Mouse (Mus musculus): Measurements from ENCODE around the gene Pygo1. TPM values are rescaled to one million over a fixed set of nuclear protein-coding genes. Genes with fewer than 3 reads are reported as not detected.

Pygo1 gene
- polyA plus RNA-seq, 1 experiment from 2014 or later = 0.90 TPM

- Histone ChIP-seq H3K36me3 (ENCODE audit: control insufficient read depth, insufficient read depth) (no peaks in the 10 kb centered on the region), H3K27ac (ENCODE audit: low read depth, low read length) (no peak overlapping the region), H3K4me2 (replicated peaks; ENCODE audit: low read depth) (no peak overlapping the region), H3K4me3 (ENCODE audit: low read depth, low read length) (no peak overlapping the region), H3K9ac (ENCODE audit: low read depth, low read length) (no peak overlapping the region), H3K9me3 (ENCODE audit: control insufficient read depth) (no peaks in the 10 kb centered on the region), H3K4me1 (replicated peaks; ENCODE audit: control insufficient read depth, insufficient read depth, low read length) (no peaks in the 10 kb centered on the region), H3K27me3 (replicated peaks; ENCODE audit: control insufficient read depth, insufficient read depth, low read length) (no peaks in the 10 kb centered on the region)
- WGBS = 76% methylated on average over 15 of the region's 15 CpGs
- no peak for TF ChIP-seq CTCF (IDR thresholded peaks at IDR 0.05; ENCODE audit: low read depth)
- ATAC-seq = no peak
Observed at GRCm38 (mm10) chr9:72961959-72962358, 36.5 kb downstream of the Pygo1 start.

GRCm38 (mm10) chr9:72968349-72969061, 43.1 kb downstream of the Pygo1 start:
- 28% methylated on average over 11 of the region's 11 CpGs for WGBS
- ATAC-seq = peak; percentile 41; the same call in 1 of the 2 replicates
- TF ChIP-seq CTCF (IDR thresholded peaks at IDR 0.05; ENCODE audit: low read depth) = peak; percentile 77
- H3K27ac ChIP-seq (ENCODE audit: low read depth, low read length) = no peak overlapping the region
- H3K4me1 ChIP-seq (replicated peaks; ENCODE audit: control insufficient read depth, insufficient read depth, low read length) = no peaks in the 10 kb centered on the region
- H3K9me3 ChIP-seq (ENCODE audit: control insufficient read depth) = no peaks in the 10 kb centered on the region
- no peaks in the 10 kb centered on the region for H3K36me3 ChIP-seq (ENCODE audit: control insufficient read depth, insufficient read depth)
- no peak overlapping the region for H3K4me3 ChIP-seq (ENCODE audit: low read depth, low read length)
- no peak overlapping the region for H3K9ac ChIP-seq (ENCODE audit: low read depth, low read length)
- no peaks in the 10 kb centered on the region for H3K27me3 ChIP-seq (replicated peaks; ENCODE audit: control insufficient read depth, insufficient read depth, low read length)
- peak overlapping the region; percentile 27; the same call in 1 of the 2 replicates for H3K4me2 ChIP-seq (replicated peaks; ENCODE audit: low read depth)

GRCm38 (mm10) chr9:72969874-72970273, 44.4 kb downstream of the Pygo1 start:
- H3K9ac ChIP-seq (ENCODE audit: low read depth, low read length) = no peak overlapping the region
- 68% methylated on average over 7 of the region's 7 CpGs for WGBS
- no peaks in the 10 kb centered on the region for H3K36me3 ChIP-seq (ENCODE audit: control insufficient read depth, insufficient read depth)
- H3K4me2 ChIP-seq (replicated peaks; ENCODE audit: low read depth) = no peak overlapping the region
- no peak for ATAC-seq
- H3K27me3 ChIP-seq (replicated peaks; ENCODE audit: control insufficient read depth, insufficient read depth, low read length) = no peaks in the 10 kb centered on the region
- no peak overlapping the region for H3K4me3 ChIP-seq (ENCODE audit: low read depth, low read length)
- H3K9me3 ChIP-seq (ENCODE audit: control insufficient read depth) = no peaks in the 10 kb centered on the region
- H3K27ac ChIP-seq (ENCODE audit: low read depth, low read length) = no peak overlapping the region
- H3K4me1 ChIP-seq (replicated peaks; ENCODE audit: control insufficient read depth, insufficient read depth, low read length) = no peaks in the 10 kb centered on the region
- peak; percentile 20; the same call in 1 of the 2 replicates for TF ChIP-seq CTCF (IDR thresholded peaks at IDR 0.05; ENCODE audit: low read depth)

- H3K9me3 ChIP-seq (ENCODE audit: control insufficient read depth) = no peaks in the 10 kb centered on the region
- H3K4me1 ChIP-seq (replicated peaks; ENCODE audit: control insufficient read depth, insufficient read depth, low read length) = no peaks in the 10 kb centered on the region
- no peak overlapping the region for H3K4me3 ChIP-seq (ENCODE audit: low read depth, low read length)
- H3K4me2 ChIP-seq (replicated peaks; ENCODE audit: low read depth) = no peak overlapping the region
- no peak for ATAC-seq
- WGBS = 86% methylated on average over 5 of the region's 5 CpGs
- H3K27ac ChIP-seq (ENCODE audit: low read depth, low read length) = no peak overlapping the region
- H3K9ac ChIP-seq (ENCODE audit: low read depth, low read length) = no peak overlapping the region
- no peaks in the 10 kb centered on the region for H3K36me3 ChIP-seq (ENCODE audit: control insufficient read depth, insufficient read depth)
- H3K27me3 ChIP-seq (replicated peaks; ENCODE audit: control insufficient read depth, insufficient read depth, low read length) = no peaks in the 10 kb centered on the region
- TF ChIP-seq CTCF (IDR thresholded peaks at IDR 0.05; ENCODE audit: low read depth) = no peak
Observed at GRCm38 (mm10) chr9:72972435-72972834, 47.0 kb downstream of the Pygo1 start.

- H3K27ac ChIP-seq (ENCODE audit: low read depth, low read length) = no peak overlapping the region
- no peaks in the 10 kb centered on the region for H3K4me1 ChIP-seq (replicated peaks; ENCODE audit: control insufficient read depth, insufficient read depth, low read length)
- no peaks in the 10 kb centered on the region for H3K27me3 ChIP-seq (replicated peaks; ENCODE audit: control insufficient read depth, insufficient read depth, low read length)
- no peak for ATAC-seq
- no peaks in the 10 kb centered on the region for H3K36me3 ChIP-seq (ENCODE audit: control insufficient read depth, insufficient read depth)
- TF ChIP-seq CTCF (IDR thresholded peaks at IDR 0.05; ENCODE audit: low read depth) = no peak
- H3K9me3 ChIP-seq (ENCODE audit: control insufficient read depth) = no peaks in the 10 kb centered on the region
- H3K9ac ChIP-seq (ENCODE audit: low read depth, low read length) = no peak overlapping the region
- H3K4me2 ChIP-seq (replicated peaks; ENCODE audit: low read depth) = no peak overlapping the region
- H3K4me3 ChIP-seq (ENCODE audit: low read depth, low read length) = no peak overlapping the region
Observed at GRCm38 (mm10) chr9:72972984-72973383, 47.5 kb downstream of the Pygo1 start.

- no peak for ATAC-seq
- Histone ChIP-seq H3K27me3 (replicated peaks; ENCODE audit: control insufficient read depth, insufficient read depth, low read length) (no peaks in the 10 kb centered on the region), H3K9ac (ENCODE audit: low read depth, low read length) (no peak overlapping the region), H3K4me1 (replicated peaks; ENCODE audit: control insufficient read depth, insufficient read depth, low read length) (no peaks in the 10 kb centered on the region), H3K27ac (ENCODE audit: low read depth, low read length) (no peak overlapping the region), H3K36me3 (ENCODE audit: control insufficient read depth, insufficient read depth) (no peaks in the 10 kb centered on the region), H3K4me2 (replicated peaks; ENCODE audit: low read depth) (no peak overlapping the region), H3K9me3 (ENCODE audit: control insufficient read depth) (no peaks in the 10 kb centered on the region), H3K4me3 (ENCODE audit: low read depth, low read length) (no peak overlapping the region)
- 81% methylated on average over 5 of the region's 5 CpGs for WGBS
- TF ChIP-seq CTCF (IDR thresholded peaks at IDR 0.05; ENCODE audit: low read depth) = no peak
Observed at GRCm38 (mm10) chr9:72974734-72975133, 49.3 kb downstream of the Pygo1 start.
